Mouse (Mus musculus) forebrain, embryonic 11.5 days (tissue): Measurements from ENCODE around the gene Tmem178. TPM values are rescaled to one million over a fixed set of nuclear protein-coding genes. Genes with fewer than 3 reads are reported as not detected.

Experiments
- ATAC-seq: fragments of 200-750 bp; cut with Nextera tagmentation; replicated peaks from 2 replicates; pipeline ENCODE4 v1.8.0; 2017; ENCODE audit warnings: moderate TSS enrichment; ENCODE audit not compliant: low FRiP score
- DNase-seq: peaks from one replicate; pipeline ENCODE4 v3.0.0-alpha.2; 2017; ENCODE audit warnings: low spot score
- H3K27ac ChIP-seq: fragments of 300-500 bp; sonication (generic); 2 replicates; pipeline ENCODE4 v1.5.1; 2014; ENCODE audit warnings: low read depth, low read length
- H3K27me3 ChIP-seq: fragments of 300-500 bp; sonication (generic); 2 replicates; pipeline ENCODE4 v1.6.1; 2014; ENCODE audit warnings: mild to moderate bottlenecking, low read length, mixed read lengths; ENCODE audit not compliant: control insufficient read depth, insufficient read depth
- H3K36me3 ChIP-seq: fragments of 300-500 bp; sonication (generic); 2 replicates; pipeline ENCODE4 v1.6.1; 2014; ENCODE audit warnings: mild to moderate bottlenecking, low read length, moderate library complexity, mixed read lengths; ENCODE audit not compliant: control insufficient read depth, insufficient read depth
- H3K4me1 ChIP-seq: fragments of 300-500 bp; sonication (generic); replicated peaks from 2 replicates; pipeline ENCODE4 v1.6.1; 2014; ENCODE audit warnings: low read length, mixed read lengths; ENCODE audit not compliant: control insufficient read depth, insufficient read depth
- H3K4me2 ChIP-seq: fragments of 300-500 bp; sonication (generic); 2 replicates; pipeline ENCODE4 v1.6.1; 2014; ENCODE audit warnings: low read depth, mild to moderate bottlenecking, low read length, moderate library complexity, mixed read lengths; ENCODE audit not compliant: severe bottlenecking
- H3K4me3 ChIP-seq: fragments of 300-500 bp; sonication (generic); 2 replicates; pipeline ENCODE4 v1.5.1; 2014; ENCODE audit warnings: low read depth, low read length
- H3K9ac ChIP-seq: fragments of 300-500 bp; sonication (generic); 2 replicates; pipeline ENCODE4 v1.6.1; 2014; ENCODE audit warnings: low read length
- H3K9me3 ChIP-seq: fragments of 300-500 bp; sonication (generic); 2 replicates; pipeline ENCODE4 v1.6.1; 2016; ENCODE audit warnings: low read length, mixed read lengths; ENCODE audit not compliant: control insufficient read depth
- WGBS: fragments of 180-500 bp; shearing (Covaris S2); extraction: QIAGEN DNeasy Blood & Tissue Kit; methylation state at CpG from one replicate; pipeline ENCODE4 v1.1.7; 2014; 5-methylcytosine and 5-hydroxymethylcytosine counted together
- polyA plus RNA-seq: library from polyadenylated mRNA; unstranded; fragments of >200 nt; fragmentation: Nextera tagmentation; extraction: Ambion mirVana; gene quantifications from 2 replicates; pipeline ENCODE4 v1.2.1, GENCODE M21; 2014

Gene Tmem178
- polyA plus RNA-seq, 1 experiment from 2014 or later = 13.6 TPM

- WGBS = 89% methylated on average over 2 of the region's 2 CpGs
- DNase-seq (no peak), ATAC-seq (no peak)
- Histone ChIP-seq H3K4me3 (no peak overlapping the region), H3K9ac (no peak overlapping the region), H3K9me3 (no peaks in the 10 kb centered on the region), H3K36me3 (no peaks in the 10 kb centered on the region), H3K4me1 (no peaks in the 10 kb centered on the region), H3K27me3 (no peaks in the 10 kb centered on the region), H3K4me2 (no peak overlapping the region), H3K27ac (no peak overlapping the region)
Measured at GRCm38 (mm10) chr17:81041662-81042061, 97.2 kb downstream of the Tmem178 start.

- no peak overlapping the region for H3K27ac ChIP-seq
- no peak for DNase-seq
Measured at GRCm38 (mm10) chr17:81044356-81044755, 99.9 kb downstream of the Tmem178 start.

GRCm38 (mm10) chr17:81045115-81045514 is 100.7 kb downstream of the Tmem178 start:
- no peaks in the 10 kb centered on the region for H3K36me3 ChIP-seq
- ATAC-seq = no peak
- DNase-seq = no peak
- WGBS = over 99% methylated on average over 6 of the region's 6 CpGs
- H3K4me1 ChIP-seq = no peaks in the 10 kb centered on the region
- no peak overlapping the region for H3K4me2 ChIP-seq
- no peak overlapping the region for H3K4me3 ChIP-seq
- H3K27ac ChIP-seq = no peak overlapping the region
- no peak overlapping the region for H3K9ac ChIP-seq
- no peaks in the 10 kb centered on the region for H3K9me3 ChIP-seq
- H3K27me3 ChIP-seq = no peaks in the 10 kb centered on the region

More at GRCm38 (mm10) chr17:81044356-81044755, 99.9 kb downstream of the Tmem178 start:
- Histone ChIP-seq H3K36me3 (no peaks in the 10 kb centered on the region), H3K9ac (no peak overlapping the region), H3K4me1 (no peaks in the 10 kb centered on the region), H3K27me3 (no peaks in the 10 kb centered on the region), H3K9me3 (no peaks in the 10 kb centered on the region), H3K4me3 (no peak overlapping the region), H3K4me2 (no peak overlapping the region)
- ATAC-seq = no peak
- WGBS = 93% methylated on average over 3 of the region's 3 CpGs

- H3K36me3 ChIP-seq = no peaks in the 10 kb centered on the region
- DNase-seq = no peak
- WGBS = 88% methylated on average over 9 of the region's 9 CpGs
Measured at GRCm38 (mm10) chr17:81045525-81046150, 101.2 kb downstream of the Tmem178 start.

GRCm38 (mm10) chr17:81047930-81048564 is 103.6 kb downstream of the Tmem178 start:
- Histone ChIP-seq H3K27ac (no peak overlapping the region), H3K4me2 (no peak overlapping the region), H3K36me3 (no peaks in the 10 kb centered on the region), H3K4me3 (no peak overlapping the region), H3K9ac (no peak overlapping the region), H3K27me3 (no peaks in the 10 kb centered on the region), H3K9me3 (no peaks in the 10 kb centered on the region), H3K4me1 (no peaks in the 10 kb centered on the region)
- WGBS = 83% methylated on average over 7 of the region's 7 CpGs
- no peak for ATAC-seq
- DNase-seq = no peak

More at GRCm38 (mm10) chr17:81045525-81046150, 101.2 kb downstream of the Tmem178 start:
- ATAC-seq = no peak
- Histone ChIP-seq H3K9me3 (no peaks in the 10 kb centered on the region), H3K9ac (no peak overlapping the region), H3K27ac (no peak overlapping the region), H3K4me1 (no peaks in the 10 kb centered on the region), H3K4me3 (no peak overlapping the region), H3K27me3 (no peaks in the 10 kb centered on the region), H3K4me2 (no peak overlapping the region)

Other genes starting within 250 kb of the Tmem178 start
- gene Map4k3, start 216.1 kb upstream of the Tmem178 start, polyA plus RNA-seq = 26.6 and 28.1 TPM in 2 replicates
- gene Thumpd2, start 120.5 kb downstream of the Tmem178 start, polyA plus RNA-seq = 15.4 and 17.5 TPM in 2 replicates